Mouse (Mus musculus) spleen, postnatal 4 days (tissue): ENCODE data around the gene Ski.

ENCODE experiments used
- DNase-seq, 2 experiments: peaks; one replicate each; pipeline ENCODE4 v3.0.0; 2022; ENCODE audit warnings: low spot score in 2 of 2

The Ski gene

GRCm38 (mm10) chr4:155214188-155214587, 8.2 kb downstream of the Ski start:
- no peak for DNase-seq

GRCm38 (mm10) chr4:155213752-155214054, 8.7 kb downstream of the Ski start:
- no peak for DNase-seq

GRCm38 (mm10) chr4:155213052-155213751, 9.2 kb downstream of the Ski start:
- DNase-seq: no peak

DNA sequence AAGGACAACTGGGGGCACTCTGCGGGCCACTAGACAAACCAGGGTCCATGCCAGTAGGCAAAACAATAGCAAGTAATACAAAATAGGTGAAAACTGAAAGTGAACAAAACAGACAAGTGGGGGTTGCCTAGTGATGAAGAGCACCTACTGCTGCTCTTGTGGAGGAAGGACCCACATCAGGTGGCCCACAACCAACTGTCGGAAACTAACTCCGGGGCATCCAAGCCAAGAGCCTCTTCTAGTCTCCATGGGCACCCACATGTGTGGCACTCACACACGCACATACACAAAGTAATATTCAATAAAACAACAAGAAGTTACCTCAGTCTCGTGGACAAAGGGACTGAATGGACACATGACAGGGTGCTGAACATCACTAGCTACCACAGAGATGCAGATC, 12.9 kb downstream of the Ski start:
- DNase-seq: no peak

DNA sequence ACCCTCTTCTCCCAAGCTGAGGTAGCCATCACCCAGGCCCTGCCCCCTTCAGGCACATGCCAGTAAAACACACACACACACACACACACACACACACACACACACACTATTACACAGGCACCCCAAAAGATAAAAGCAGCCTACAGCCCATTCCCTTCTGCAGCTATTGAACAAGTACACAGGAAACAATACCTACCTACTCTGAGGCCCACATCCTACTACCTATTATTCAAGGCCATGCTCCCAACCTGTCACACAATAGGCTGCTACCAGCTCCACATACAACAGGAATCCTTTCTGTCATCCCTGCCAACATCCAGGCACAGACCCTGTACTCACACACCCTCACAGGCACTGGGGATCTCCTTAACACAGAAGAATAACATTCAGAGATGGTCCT, 13.3 kb downstream of the Ski start:
- no peak for DNase-seq

GRCm38 (mm10) chr4:155208613-155209012, 13.8 kb downstream of the Ski start:
- DNase-seq: no peak

- DNase-seq: no peak
Measured at GRCm38 (mm10) chr4:155207841-155208240, 14.6 kb downstream of the Ski start.

- DNase-seq: no peak
Measured at GRCm38 (mm10) chr4:155206498-155206897, 15.9 kb downstream of the Ski start.

DNA sequence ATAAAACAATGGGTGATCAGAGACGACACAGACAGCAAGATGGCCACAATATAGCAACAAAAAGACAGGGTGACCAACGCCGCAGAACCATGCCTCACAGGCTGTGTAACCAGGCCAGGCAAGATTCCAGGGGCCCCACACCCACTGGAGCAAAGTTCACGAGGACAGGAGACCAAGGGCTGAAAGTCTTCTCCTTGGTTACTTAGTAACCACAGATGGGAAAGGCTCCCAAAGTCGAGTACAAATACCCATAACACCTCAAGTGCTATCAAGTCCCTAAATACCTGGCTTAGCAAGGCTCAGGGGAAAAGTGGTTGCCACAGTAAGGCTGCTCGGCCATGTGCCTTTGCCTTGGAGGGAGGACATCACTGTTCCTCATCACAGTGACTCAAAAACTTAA, 16.5 kb downstream of the Ski start:
- no peak for DNase-seq

- no peak for DNase-seq
Measured at GRCm38 (mm10) chr4:155201764-155202163, 20.6 kb downstream of the Ski start.

- no peak for DNase-seq
Measured at GRCm38 (mm10) chr4:155200861-155201390, 21.5 kb downstream of the Ski start.

GRCm38 (mm10) chr4:155197726-155198125, 24.7 kb downstream of the Ski start:
- DNase-seq: no peak

- DNase-seq: no peak
Measured at GRCm38 (mm10) chr4:155195204-155195603, 27.2 kb downstream of the Ski start.

- DNase-seq: no peak
Measured at GRCm38 (mm10) chr4:155190275-155190674, 32.1 kb downstream of the Ski start.

DNA sequence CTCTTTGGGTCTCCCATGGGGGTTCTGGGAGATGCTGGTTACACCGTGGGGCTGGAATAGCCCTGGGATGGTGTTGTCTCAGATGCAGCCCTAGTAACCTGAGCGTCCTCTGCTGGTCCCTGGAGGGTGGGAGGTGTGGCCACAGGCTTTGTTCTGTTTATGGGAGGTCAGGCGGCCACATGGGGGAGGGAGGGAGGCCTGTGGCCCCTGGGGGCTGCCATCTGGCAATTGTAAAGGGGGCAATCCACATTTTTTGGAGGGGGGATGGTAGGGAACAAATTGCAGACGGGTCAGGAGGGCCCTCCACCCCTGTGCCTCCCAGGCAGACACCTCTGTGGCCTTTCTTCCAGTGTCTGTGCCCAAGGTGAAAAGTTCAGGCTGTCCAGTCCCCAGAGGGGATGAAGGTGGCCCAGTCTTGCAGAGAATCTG, 32.7 kb downstream of the Ski start:
- DNase-seq: no peak

DNA sequence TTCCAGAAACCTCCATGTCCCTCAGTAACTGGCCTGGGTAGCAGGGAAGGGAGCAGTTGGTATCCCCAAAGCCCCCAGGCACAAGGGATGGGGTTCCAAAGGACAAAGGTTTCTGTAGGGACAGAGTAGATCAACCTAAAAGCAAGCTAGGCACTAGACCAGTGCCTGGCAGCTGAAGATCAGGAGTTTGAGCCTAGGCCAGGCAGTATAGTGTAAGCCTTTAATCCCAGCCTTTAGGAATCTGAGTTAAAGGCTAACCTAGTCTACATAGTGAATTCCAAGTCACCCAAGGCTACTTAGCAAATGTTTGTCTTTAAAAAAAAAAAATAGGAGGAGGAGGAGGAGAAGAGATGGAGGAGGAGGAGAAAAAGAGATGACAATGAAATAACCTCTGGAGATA, 33.6 kb downstream of the Ski start:
- no peak for DNase-seq

GRCm38 (mm10) chr4:155188341-155188740, 34.1 kb downstream of the Ski start:
- no peak for DNase-seq

DNA sequence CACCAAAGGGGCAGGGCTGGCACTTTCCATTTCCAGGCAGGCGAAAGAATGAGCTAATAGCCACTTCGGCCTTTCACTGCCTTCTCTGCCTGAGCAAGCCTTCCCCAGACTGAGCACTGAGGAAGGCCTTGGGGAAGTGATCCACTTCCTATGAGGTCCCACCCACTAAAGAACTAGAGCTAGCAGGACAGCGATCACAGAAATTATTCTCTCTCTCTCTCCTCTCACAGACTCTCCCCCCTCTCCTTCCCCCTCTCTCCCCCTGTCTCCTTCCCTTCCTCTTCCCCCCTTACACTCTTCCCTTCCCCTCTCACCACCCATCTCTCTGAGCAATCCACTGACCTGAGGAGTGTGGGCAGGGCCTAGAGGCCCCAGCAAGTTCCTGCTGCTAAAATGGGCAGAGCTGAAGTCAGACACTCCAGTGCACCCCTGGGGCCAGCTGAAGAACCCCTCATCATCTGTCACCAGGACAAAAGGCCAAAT, 35.2 kb downstream of the Ski start:
- DNase-seq: no peak

- no peak for DNase-seq
Measured at GRCm38 (mm10) chr4:155185845-155186244, 36.5 kb downstream of the Ski start.

DNA sequence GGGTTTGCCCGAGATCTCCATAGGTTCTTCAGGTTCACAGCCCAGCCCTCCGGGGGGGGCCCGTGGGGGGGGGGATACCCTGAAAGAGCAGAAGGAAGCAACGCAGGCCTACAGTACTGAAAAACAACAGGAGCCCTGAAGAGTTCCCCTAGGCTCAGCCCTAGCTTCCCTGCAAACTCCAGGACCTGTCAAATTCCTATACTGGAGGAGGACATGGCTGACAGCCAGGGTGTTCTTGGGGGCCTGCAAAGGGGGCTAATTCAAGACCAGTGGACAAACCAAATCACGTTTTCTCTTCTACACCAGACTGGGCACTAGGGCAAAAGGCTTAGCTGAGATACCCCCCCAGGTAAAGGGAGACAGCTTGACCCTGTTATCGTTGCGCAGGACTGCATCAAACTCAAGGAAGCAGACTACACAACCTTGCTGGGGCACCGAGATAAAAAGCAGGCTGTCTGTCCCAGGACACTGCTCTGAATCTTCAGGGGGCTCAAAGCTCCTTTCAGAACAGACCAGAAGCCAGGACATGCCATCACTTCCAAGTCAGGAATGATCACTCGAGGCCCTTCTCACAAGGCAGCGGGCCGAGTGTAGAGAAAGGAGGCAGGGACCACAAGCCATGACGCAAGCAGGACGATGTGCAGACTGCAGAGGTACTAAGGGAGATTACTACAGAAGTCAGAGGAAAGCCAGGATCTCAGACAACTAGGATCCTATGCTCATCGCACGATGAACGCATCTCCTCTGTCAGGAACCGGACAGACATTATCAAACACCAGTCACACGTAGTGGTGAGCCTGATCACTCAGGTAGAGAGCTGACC, 37.9 kb downstream of the Ski start:
- no peak for DNase-seq

- DNase-seq: no peak
Measured at GRCm38 (mm10) chr4:155183201-155183600, 39.2 kb downstream of the Ski start.

- DNase-seq: no peak
Measured at GRCm38 (mm10) chr4:155178981-155179512, 43.3 kb downstream of the Ski start.

DNA sequence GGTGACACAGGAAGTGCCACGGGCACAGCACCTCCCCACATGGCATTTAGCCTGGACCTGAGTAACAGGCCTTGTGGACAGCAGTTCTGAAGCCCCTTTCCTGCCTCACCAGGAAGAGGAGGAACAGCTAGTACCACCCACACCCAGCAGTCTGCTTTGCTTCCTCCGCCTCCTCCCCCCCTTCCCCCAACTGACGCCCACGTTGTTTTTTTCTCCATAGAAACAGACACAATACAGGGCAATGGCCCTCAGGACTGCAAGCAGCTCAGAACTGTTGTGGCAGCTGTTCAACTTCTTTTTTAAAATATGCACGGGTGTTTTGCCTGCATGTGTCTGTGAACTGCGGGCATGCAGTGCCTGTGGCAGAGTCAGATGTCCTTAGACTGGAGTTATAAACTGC, 44.1 kb downstream of the Ski start:
- DNase-seq: peak in 1 of 2 experiments; percentile 45
